Mouse (Mus musculus) adrenal gland, postnatal 25 days (tissue): ENCODE data around the gene Cry2. TPM values are rescaled to one million over a fixed set of nuclear protein-coding genes. Genes with fewer than 3 reads are reported as not detected.

Experiments
- DNase-seq: peaks from one replicate; pipeline ENCODE4 v3.0.0; 2021; ENCODE audit warnings: mixed read lengths
- total RNA-seq: library from RNA; stranded (reverse); gene quantifications from 2 replicates; pipeline ENCODE4 v1.2.3, GENCODE M21; 2021

Gene Cry2
- total RNA-seq, 1 experiment from 2014 or later: 44.7 TPM

- DNase-seq: no peak
Measured at GRCm38 (mm10) chr2:92388081-92388517, 45.7 kb downstream of the Cry2 start.

- DNase-seq: no peak
Measured at GRCm38 (mm10) chr2:92387646-92388045, 46.2 kb downstream of the Cry2 start.

- no peak for DNase-seq
Measured at GRCm38 (mm10) chr2:92386821-92387570, 46.8 kb downstream of the Cry2 start.

- no peak for DNase-seq
Measured at GRCm38 (mm10) chr2:92385113-92386051, 48.5 kb downstream of the Cry2 start.

- DNase-seq: no peak
Measured at GRCm38 (mm10) chr2:92384101-92384500, 49.7 kb downstream of the Cry2 start.

- no peak for DNase-seq
Measured at GRCm38 (mm10) chr2:92382759-92383158, 51.1 kb downstream of the Cry2 start.

GRCm38 (mm10) chr2:92381901-92382588 lies 51.8 kb downstream of the Cry2 start, which contains the start of gene 1700029I15Rik:
Gene 1700029I15Rik, plus strand, starts transcription at chr2:92382538.
- no peak for DNase-seq

- no peak for DNase-seq
Measured at GRCm38 (mm10) chr2:92381161-92381560, 52.7 kb downstream of the Cry2 start.

GRCm38 (mm10) chr2:92380495-92381050 lies 53.3 kb downstream of the Cry2 start:
- DNase-seq: no peak

GRCm38 (mm10) chr2:92379783-92380494 lies 53.9 kb downstream of the Cry2 start:
- no peak for DNase-seq

- no peak for DNase-seq
Measured at GRCm38 (mm10) chr2:92377320-92377719, 56.5 kb downstream of the Cry2 start.

GRCm38 (mm10) chr2:92376300-92376699 lies 57.5 kb downstream of the Cry2 start:
- no peak for DNase-seq

- DNase-seq: no peak
Measured at GRCm38 (mm10) chr2:92375788-92376187, 58.1 kb downstream of the Cry2 start.

- DNase-seq: peak; percentile 94
Measured at GRCm38 (mm10) chr2:92375099-92375623, 58.7 kb downstream of the Cry2 start.

- DNase-seq: peak; percentile 31
Measured at GRCm38 (mm10) chr2:92374514-92374913, 59.3 kb downstream of the Cry2 start, which contains the start of the genes Pex16 and Large2. Gene Pex16, plus strand, starts transcription at chr2:92374676. Gene Large2, minus strand, starts transcription at chr2:92374869.

GRCm38 (mm10) chr2:92373437-92373813 lies 60.4 kb downstream of the Cry2 start:
- DNase-seq: no peak

GRCm38 (mm10) chr2:92372767-92373436 lies 60.9 kb downstream of the Cry2 start:
- peak; percentile 61 for DNase-seq

GRCm38 (mm10) chr2:92371971-92372690 lies 61.7 kb downstream of the Cry2 start:
- DNase-seq: no peak
